Mouse (Mus musculus) stomach, postnatal 0 days (tissue): ENCODE measurements at regions not wholly inside any gene's neighbourhood (a gene's known extent, or its start where the extent isn't known, plus 50 kb on each side); places are given as distances from the start of the nearest gene placed in this dataset.

Experiments used
- CTCF ChIP-seq: IDR thresholded peaks from 2 replicates; pipeline ENCODE4 v1.5.1; 2016; ENCODE audit warnings: antibody characterized with exemption, low read depth, mild to moderate bottlenecking, moderate library complexity
- EP300 ChIP-seq: optimal IDR thresholded peaks from 2 replicates; pipeline ENCODE3; 2016; ENCODE audit warnings: antibody characterized with exemption

DNA sequence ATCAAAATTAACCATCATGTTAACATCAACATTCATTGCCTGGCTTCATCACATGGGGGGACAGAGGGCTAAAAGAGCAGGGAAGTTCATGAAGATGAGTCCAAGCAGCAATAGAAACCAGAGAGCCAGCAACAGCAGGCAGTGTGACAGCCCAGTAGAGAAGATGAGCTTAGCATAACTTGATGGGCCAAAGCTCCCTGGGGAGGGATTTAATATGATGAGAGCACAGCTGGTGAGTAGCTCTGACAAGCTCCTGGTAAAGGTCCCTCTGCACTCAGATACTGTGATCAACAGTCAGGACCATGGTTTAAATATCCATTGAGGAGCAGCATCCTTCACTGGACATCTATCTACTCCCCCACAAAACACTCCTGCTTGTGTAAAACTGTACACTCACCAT, 377.2 kb upstream of the Gm10295 start:
- no peak for TF ChIP-seq CTCF
- TF ChIP-seq EP300, result no peak
